Mouse (Mus musculus): ENCODE data around the gene Prex1. TPM values are rescaled to one million over a fixed set of nuclear protein-coding genes. Genes with fewer than 3 reads are reported as not detected.

The Prex1 gene
- total and polyA plus RNA-seq, 3 experiments, result 3.8 to 21.6 (median 5.9) TPM

DNA sequence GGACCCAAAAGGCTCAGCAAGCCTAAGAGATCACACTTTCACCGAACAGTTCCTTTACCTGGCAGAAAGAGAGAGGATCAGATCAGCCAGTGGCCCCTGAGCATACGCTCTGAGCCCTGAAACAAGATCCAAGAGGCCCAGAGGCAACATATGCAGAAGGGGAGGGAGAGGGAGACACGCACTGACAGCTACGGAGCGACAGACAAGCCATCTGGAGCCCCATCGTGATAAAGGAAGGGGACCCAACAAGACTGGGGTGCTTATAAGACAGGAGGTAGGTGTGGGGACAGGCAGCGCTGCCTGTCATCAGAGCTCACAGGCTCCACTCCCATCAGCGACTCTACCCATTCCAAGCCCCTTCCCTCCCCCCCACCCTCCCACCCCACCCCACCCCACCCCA lies 27.8 kb downstream of the Prex1 start:
- peaks cover 12% of the 10 kb centered on the region; the same call in 1 of the 2 replicates for H3K27me3 ChIP-seq (ENCODE audit: insufficient read depth, low read length)
- no peak overlapping the region for H3K4me3 ChIP-seq (ENCODE audit: low read depth, low read length)
- DNase-seq (ENCODE audit: low spot score) (no peak), ATAC-seq (ENCODE audit: extremely low read depth, insufficient number of reproducible peaks, low FRiP score, poor library complexity, severe bottlenecking) (no peak)
- TF ChIP-seq GATA1 (IDR thresholded peaks at IDR 0.05; ENCODE audit: borderline replicate concordance, low read length) (no peak), POLR2AphosphoS5 (IDR thresholded peaks at IDR 0.05; ENCODE audit: insufficient replicate concordance, low read depth, low read length) (no peak), CTCF (IDR thresholded peaks at IDR 0.05; ENCODE audit: low read depth, low read length) (no peak), TAL1 (conservative IDR thresholded peaks at IDR 0.05; ENCODE audit: low read depth, low read length) (no peak), GATA2 (IDR thresholded peaks at IDR 0.05; ENCODE audit: borderline replicate concordance, low read depth, low read length) (no peak)
- peaks cover 4% of the 10 kb centered on the region for H3K4me1 ChIP-seq (ENCODE audit: insufficient read depth, low read depth, low read length)
- H3K36me3 ChIP-seq (replicated peaks), result no peaks in the 10 kb centered on the region
- H3K9me3 ChIP-seq (replicated peaks), result no peaks in the 10 kb centered on the region

DNA sequence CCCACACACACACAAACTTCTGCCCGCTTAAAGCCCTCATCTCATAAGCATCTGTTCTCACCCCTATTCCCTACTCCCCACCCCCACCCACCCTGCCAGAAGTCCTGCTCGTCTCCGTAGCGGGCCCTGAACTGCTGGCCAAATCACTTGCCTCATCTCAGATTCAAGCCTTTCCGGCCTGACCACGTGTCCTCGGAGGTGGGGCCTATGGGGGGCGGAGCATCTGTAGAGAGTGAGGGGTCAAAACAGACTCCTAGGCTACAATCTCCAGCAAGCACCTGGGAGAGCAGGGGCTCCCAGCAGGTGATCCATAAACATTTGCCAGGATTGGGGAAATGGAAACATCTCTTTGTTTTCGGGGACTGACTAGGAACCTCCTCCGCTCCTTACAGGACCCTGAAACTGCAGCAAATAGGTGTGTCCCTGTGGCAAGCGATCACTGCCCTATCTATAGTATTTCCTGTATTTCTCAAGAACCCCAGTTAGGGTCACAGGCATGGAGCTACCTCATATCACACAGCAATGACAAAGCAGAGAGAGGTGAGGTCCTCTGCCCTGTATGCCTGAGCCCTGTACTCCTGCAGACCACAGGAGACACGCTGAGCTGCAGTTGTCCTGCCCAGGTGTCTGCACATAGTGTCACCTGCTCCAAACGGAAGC lies 29.6 kb downstream of the Prex1 start:
- H3K36me3 ChIP-seq (replicated peaks), result no peaks in the 10 kb centered on the region
- ATAC-seq (ENCODE audit: extremely low read depth, insufficient number of reproducible peaks, low FRiP score, poor library complexity, severe bottlenecking), result no peak
- H3K4me1 ChIP-seq (ENCODE audit: insufficient read depth, low read depth, low read length), result peaks cover 4% of the 10 kb centered on the region
- DNase-seq (ENCODE audit: low spot score), result no peak
- H3K27me3 ChIP-seq (ENCODE audit: insufficient read depth, low read length), result peaks cover 10% of the 10 kb centered on the region; the same call in 1 of the 2 replicates
- TF ChIP-seq GATA1 (IDR thresholded peaks at IDR 0.05; ENCODE audit: borderline replicate concordance, low read length) (no peak), POLR2AphosphoS5 (IDR thresholded peaks at IDR 0.05; ENCODE audit: insufficient replicate concordance, low read depth, low read length) (no peak), TAL1 (conservative IDR thresholded peaks at IDR 0.05; ENCODE audit: low read depth, low read length) (no peak), GATA2 (IDR thresholded peaks at IDR 0.05; ENCODE audit: borderline replicate concordance, low read depth, low read length) (no peak), CTCF (IDR thresholded peaks at IDR 0.05; ENCODE audit: low read depth, low read length) (no peak)
- H3K9me3 ChIP-seq (replicated peaks), result no peaks in the 10 kb centered on the region
- H3K4me3 ChIP-seq (ENCODE audit: low read depth, low read length), result no peak overlapping the region

DNA sequence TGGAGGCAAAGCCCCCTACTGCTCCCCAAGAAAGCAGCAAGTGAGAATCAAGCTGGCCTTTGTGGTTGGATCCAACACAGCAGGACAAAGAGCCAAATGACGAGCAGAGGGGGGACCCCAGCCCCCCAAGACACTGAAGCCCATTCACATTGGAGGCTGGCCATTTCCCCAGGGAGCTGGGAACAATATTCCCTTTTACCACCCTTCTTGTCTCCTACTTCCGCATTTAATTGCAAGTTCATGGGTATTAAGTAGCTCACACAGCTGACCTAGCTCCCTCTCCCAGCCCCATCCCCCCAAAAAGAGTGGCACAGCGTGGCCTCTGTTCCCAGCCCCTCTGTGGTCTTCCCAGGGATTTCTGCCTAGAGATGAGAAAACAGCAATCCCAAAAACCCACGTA lies 30.8 kb downstream of the Prex1 start:
- peaks cover 4% of the 10 kb centered on the region for H3K4me1 ChIP-seq (ENCODE audit: insufficient read depth, low read depth, low read length)
- no peak overlapping the region for H3K4me3 ChIP-seq (ENCODE audit: low read depth, low read length)
- ATAC-seq (ENCODE audit: extremely low read depth, insufficient number of reproducible peaks, low FRiP score, poor library complexity, severe bottlenecking) (no peak), DNase-seq (ENCODE audit: low spot score) (no peak)
- H3K9me3 ChIP-seq (replicated peaks), result no peaks in the 10 kb centered on the region
- no peaks in the 10 kb centered on the region for H3K36me3 ChIP-seq (replicated peaks)
- no peak for TF ChIP-seq GATA1 (IDR thresholded peaks at IDR 0.05; ENCODE audit: borderline replicate concordance, low read length)
- TF ChIP-seq TAL1 (conservative IDR thresholded peaks at IDR 0.05; ENCODE audit: low read depth, low read length), result no peak
- H3K27me3 ChIP-seq (ENCODE audit: insufficient read depth, low read length), result peaks cover 12% of the 10 kb centered on the region; the same call in 1 of the 2 replicates

DNA sequence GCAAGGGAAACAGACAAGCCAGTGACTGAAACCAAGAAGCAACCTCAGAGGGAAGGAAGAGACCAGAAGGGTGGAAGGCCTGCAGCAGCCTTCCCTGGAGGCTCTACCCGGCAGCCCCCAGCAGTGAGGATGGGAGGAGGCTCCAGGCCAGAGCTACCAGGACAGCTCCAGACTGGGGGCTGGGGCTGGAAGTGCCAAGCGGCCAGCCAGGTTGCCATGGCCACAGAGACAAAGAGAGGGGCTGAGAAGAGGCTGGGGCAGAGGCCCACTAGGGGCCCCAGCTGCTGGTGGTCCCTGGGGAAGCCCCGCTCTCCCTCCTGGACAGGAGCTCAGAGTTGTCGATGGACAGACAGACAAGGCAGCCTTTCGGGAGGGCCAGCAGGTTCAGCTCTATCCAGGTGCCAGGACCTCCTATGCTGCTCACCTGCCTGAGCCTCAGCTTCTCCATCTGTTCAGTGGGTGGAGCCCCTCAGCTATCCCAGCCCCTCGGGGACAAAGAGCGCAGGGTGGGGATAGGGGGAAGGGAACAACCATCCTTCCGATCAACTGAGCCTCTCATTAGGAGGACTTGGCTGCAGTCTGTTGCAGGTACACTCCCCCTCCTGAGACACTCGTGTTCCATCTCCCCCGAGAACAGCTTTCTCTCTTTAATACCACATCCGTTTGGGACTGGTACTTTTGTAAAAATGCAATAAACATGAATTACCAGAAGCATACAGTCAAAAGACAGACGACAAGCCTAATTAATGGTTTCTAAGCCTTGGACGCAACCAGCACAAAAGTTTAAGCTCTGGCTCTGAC lies 34.5 kb downstream of the Prex1 start:
- H3K27me3 ChIP-seq (ENCODE audit: insufficient read depth, low read length), result peaks cover 10% of the 10 kb centered on the region; the same call in 1 of the 2 replicates
- no peak overlapping the region for H3K4me3 ChIP-seq (ENCODE audit: low read depth, low read length)
- DNase-seq (ENCODE audit: low spot score) (no peak), ATAC-seq (ENCODE audit: extremely low read depth, insufficient number of reproducible peaks, low FRiP score, poor library complexity, severe bottlenecking) (no peak)
- TF ChIP-seq CTCF (IDR thresholded peaks at IDR 0.05; ENCODE audit: low read depth, low read length) (no peak), POLR2AphosphoS5 (IDR thresholded peaks at IDR 0.05; ENCODE audit: insufficient replicate concordance, low read depth, low read length) (no peak), TAL1 (conservative IDR thresholded peaks at IDR 0.05; ENCODE audit: low read depth, low read length) (no peak), GATA2 (IDR thresholded peaks at IDR 0.05; ENCODE audit: borderline replicate concordance, low read depth, low read length) (no peak), GATA1 (IDR thresholded peaks at IDR 0.05; ENCODE audit: borderline replicate concordance, low read length) (no peak)
- H3K4me1 ChIP-seq (ENCODE audit: insufficient read depth, low read depth, low read length), result peaks cover 18% of the 10 kb centered on the region
- H3K36me3 ChIP-seq (replicated peaks), result no peaks in the 10 kb centered on the region
- no peaks in the 10 kb centered on the region for H3K9me3 ChIP-seq (replicated peaks)

DNA sequence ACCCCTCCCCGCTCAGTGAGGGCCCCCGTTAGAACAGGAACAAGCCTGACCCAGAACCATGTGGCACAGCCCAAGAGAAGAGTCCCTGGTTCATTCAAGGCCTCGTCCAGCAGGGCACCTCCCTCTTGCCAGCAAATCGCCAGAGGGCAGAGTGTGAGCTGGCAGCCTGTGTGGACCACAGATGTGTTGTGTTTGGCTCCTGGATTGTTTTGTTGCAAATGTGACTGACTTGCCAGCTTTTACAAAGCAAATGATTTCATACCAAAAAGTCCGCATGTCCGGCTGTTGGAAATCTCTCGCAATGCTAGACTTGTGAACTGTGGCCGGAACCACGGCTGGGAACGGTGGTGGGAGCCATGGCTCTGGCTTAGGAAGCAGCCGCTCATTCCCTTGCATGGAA lies 36.7 kb downstream of the Prex1 start:
- ATAC-seq (ENCODE audit: extremely low read depth, insufficient number of reproducible peaks, low FRiP score, poor library complexity, severe bottlenecking) (no peak), DNase-seq (ENCODE audit: low spot score) (no peak)
- no peak for TF ChIP-seq GATA1 (IDR thresholded peaks at IDR 0.05; ENCODE audit: borderline replicate concordance, low read length)
- no peak for TF ChIP-seq CTCF (IDR thresholded peaks at IDR 0.05; ENCODE audit: low read depth, low read length)
- TF ChIP-seq POLR2AphosphoS5 (IDR thresholded peaks at IDR 0.05; ENCODE audit: insufficient replicate concordance, low read depth, low read length), result no peak
- TF ChIP-seq GATA2 (IDR thresholded peaks at IDR 0.05; ENCODE audit: borderline replicate concordance, low read depth, low read length), result no peak
- TF ChIP-seq TAL1 (conservative IDR thresholded peaks at IDR 0.05; ENCODE audit: low read depth, low read length), result no peak
- Histone ChIP-seq H3K27me3 (ENCODE audit: insufficient read depth, low read length) (peaks cover 5% of the 10 kb centered on the region; the same call in 1 of the 2 replicates), H3K36me3 (replicated peaks) (no peaks in the 10 kb centered on the region), H3K4me1 (ENCODE audit: insufficient read depth, low read depth, low read length) (peaks cover 16% of the 10 kb centered on the region), H3K9me3 (replicated peaks) (no peaks in the 10 kb centered on the region), H3K4me3 (ENCODE audit: low read depth, low read length) (no peak overlapping the region)

DNA sequence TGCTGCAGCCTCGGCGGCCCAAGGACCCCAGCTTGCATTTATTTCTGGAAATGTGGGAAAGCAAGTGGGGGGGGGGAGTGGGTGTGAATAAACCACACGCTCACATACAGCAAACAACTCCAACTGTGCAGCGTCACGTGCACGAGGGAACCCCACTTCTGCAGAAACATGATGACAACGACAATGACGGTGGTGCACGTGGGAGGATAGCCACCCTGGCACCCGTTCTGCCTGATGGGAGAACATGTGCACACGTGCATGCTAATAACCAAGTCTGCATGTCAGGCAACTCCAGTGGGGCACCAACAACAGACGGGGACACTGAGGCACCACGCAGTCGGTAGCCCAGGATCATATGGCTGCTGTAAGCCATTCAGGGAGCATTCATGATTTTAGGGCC lies 37.1 kb downstream of the Prex1 start:
- no peak for DNase-seq (ENCODE audit: low spot score)
- H3K9me3 ChIP-seq (replicated peaks), result no peaks in the 10 kb centered on the region
- H3K4me3 ChIP-seq (ENCODE audit: low read depth, low read length), result no peak overlapping the region
- H3K4me1 ChIP-seq (ENCODE audit: insufficient read depth, low read depth, low read length), result peaks cover 16% of the 10 kb centered on the region
- no peak for ATAC-seq (ENCODE audit: extremely low read depth, insufficient number of reproducible peaks, low FRiP score, poor library complexity, severe bottlenecking)
- peaks cover 5% of the 10 kb centered on the region; the same call in 1 of the 2 replicates for H3K27me3 ChIP-seq (ENCODE audit: insufficient read depth, low read length)
- TF ChIP-seq POLR2AphosphoS5 (IDR thresholded peaks at IDR 0.05; ENCODE audit: insufficient replicate concordance, low read depth, low read length), result no peak
- TF ChIP-seq GATA2 (IDR thresholded peaks at IDR 0.05; ENCODE audit: borderline replicate concordance, low read depth, low read length), result no peak
- no peak for TF ChIP-seq CTCF (IDR thresholded peaks at IDR 0.05; ENCODE audit: low read depth, low read length)
- no peak for TF ChIP-seq GATA1 (IDR thresholded peaks at IDR 0.05; ENCODE audit: borderline replicate concordance, low read length)
- TF ChIP-seq TAL1 (conservative IDR thresholded peaks at IDR 0.05; ENCODE audit: low read depth, low read length), result no peak
- H3K36me3 ChIP-seq (replicated peaks), result no peaks in the 10 kb centered on the region
